Mouse (Mus musculus): ENCODE data around the gene Il31. TPM values are rescaled to one million over a fixed set of nuclear protein-coding genes. Genes with fewer than 3 reads are reported as not detected.
"Not testable (repeated sequence)": the region's sequence is repeated elsewhere in the genome, so short reads cannot be mapped to it uniquely, and the experiment has no call there.

Gene Il31
- total RNA-seq (2015; ENCODE audit: low replicate concordance) (not detected in 2 replicates), total RNA-seq (2017; ENCODE audit: low replicate concordance) (not detected in 2 replicates)

DNA sequence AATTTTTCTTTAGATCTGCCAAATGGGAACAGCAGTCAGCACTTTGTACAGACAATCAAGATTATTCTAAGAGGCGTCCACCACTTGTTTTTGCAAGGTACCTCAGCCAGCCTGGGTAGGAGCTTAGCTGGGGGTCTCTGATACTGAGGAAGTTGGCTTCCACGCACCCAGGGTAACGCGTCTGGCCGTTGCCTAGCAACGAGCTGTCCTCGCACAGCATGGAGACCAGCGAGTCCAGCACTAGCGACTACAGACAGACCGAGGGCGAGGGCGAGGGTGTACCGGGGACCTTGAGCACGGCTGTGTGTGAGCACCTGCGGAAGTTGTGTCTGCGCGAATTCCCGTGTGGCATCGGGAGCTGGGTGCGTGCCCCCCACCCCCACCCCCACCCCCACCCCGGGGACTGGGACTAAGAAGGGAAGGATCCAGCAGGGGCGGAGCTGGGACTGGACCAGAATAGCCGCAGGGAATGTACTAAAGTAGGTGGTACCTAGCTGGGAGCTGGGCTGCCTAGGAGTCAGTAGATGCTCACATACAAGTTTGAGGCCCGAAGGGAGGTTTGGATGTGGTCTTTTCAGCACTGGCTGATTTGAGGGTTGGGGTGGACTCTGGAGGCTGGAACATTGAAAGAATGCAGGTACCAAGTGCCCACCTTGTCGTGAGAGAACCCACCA, at the start of gene Il31, which contains the start of gene Lrrc43:
Gene Il31, minus strand, starts transcription at position 378 of the 674 bp plus-strand sequence.
Gene Lrrc43, plus strand, starts transcription at position 194 of the 674 bp plus-strand sequence.
- ATAC-seq (replicated peaks; ENCODE audit: low FRiP score, poor library complexity, severe bottlenecking): no peak

DNA sequence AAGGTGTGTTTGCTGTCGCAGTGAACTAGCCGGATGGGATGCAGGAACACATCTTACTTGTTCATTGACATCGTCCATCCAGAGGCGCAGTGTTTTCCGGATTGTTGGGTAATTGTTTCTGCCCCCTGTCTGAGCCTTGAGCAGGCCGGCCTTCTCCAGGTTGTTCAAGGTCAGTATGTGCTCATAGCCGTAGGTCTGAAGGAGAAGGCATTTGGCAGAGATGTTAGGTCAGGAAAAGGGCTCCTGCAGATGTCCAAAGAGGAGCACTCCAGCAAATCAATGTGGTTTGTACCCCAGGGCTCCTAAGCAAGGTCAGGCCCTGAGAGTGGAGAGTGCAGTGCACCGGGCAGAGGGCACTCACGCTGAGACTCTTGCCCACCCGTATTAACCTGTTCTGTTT, 44.5 kb upstream of the Il31 start:
- ATAC-seq (replicated peaks; ENCODE audit: low FRiP score, poor library complexity, severe bottlenecking): no peak

GRCm38 (mm10) chr5:123530056-123530455, 40.8 kb upstream of the Il31 start:
- no peak for ATAC-seq (replicated peaks; ENCODE audit: low FRiP score, poor library complexity, severe bottlenecking)

- no peak for ATAC-seq (replicated peaks; ENCODE audit: low FRiP score, poor library complexity, severe bottlenecking)
Observed at GRCm38 (mm10) chr5:123528641-123529040, 39.4 kb upstream of the Il31 start.

- no peak for ATAC-seq (replicated peaks; ENCODE audit: low FRiP score, poor library complexity, severe bottlenecking)
Observed at GRCm38 (mm10) chr5:123525916-123526495, 36.7 kb upstream of the Il31 start.

DNA sequence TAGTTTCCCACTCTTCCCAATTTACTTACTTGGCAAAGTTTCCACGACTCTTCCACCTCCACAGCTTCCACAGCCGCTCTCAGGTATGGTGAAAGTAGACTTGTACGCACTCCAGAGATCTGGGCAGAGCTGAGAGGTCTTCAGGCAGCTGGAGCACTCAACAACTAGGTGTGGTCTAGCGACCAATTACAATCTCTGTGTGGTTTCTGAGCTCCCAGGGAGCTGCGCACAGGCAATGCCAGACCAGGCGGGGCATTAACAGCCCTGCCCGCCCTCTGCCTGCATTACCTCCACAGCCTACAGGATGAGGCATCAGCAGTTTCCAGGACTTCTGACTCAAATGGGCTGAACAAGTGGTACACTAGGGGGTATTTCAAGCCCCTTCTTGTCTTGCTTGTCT, 36.0 kb upstream of the Il31 start, which contains the start of gene Gm49027:
Gene Gm49027, minus strand, starts transcription at position 208 of the 400 bp plus-strand sequence.
- no peak for ATAC-seq (replicated peaks; ENCODE audit: low FRiP score, poor library complexity, severe bottlenecking)

DNA sequence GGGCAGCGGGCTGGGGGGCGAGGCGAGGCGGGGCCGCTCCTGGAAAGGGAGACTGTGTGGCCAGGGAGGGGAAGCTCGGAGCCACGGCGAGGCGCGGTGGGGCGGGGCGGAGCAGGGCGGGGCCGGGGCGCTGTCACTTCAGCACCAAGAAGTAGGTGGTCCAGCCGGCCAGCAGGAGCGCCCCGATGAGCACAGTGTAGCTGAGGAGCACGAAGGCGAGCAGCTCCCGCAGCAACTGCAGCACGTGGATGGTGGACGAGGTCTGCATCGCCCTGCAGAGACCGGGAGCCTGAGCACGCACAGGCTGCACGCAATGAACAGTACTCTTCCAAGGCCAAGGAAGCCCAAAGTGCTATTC, 35.1 kb upstream of the Il31 start:
- ATAC-seq (replicated peaks; ENCODE audit: low FRiP score, poor library complexity, severe bottlenecking): peak; percentile 79

DNA sequence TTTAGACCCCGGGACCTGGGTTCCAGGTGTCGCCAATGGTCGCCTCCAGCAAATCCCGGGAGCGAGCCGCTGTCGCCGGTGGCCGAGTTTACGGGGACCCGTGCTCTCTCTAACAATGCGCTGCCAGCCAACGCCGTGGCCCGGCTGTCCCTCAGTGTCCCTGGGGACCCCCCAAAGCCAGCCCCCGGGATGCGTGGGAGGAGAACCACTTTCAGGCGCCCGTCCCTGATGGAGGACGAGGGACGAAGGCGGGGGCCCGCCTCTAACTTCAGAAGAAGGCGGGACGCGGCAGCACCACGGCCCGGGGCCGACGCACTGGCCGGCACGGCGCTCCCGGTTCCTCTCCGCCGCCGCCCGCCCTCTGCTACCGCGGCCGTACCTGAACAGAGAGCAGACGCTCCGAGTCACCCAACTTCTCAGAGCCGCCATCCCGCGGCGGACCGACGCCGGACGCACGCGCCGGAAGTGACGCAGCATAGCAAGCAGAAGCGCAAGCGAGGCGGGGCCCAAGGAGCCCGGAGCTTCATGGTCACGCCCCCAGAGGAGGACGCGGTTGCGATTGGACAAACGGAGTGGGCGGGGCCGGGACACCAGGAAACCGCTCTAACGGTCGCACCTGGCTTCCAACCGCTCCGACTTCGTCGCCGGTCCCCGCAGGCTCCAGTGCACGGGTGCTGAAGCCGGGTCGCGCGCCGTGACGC, 34.6 kb upstream of the Il31 start, which contains the start of gene Diablo:
Gene Diablo, minus strand, starts transcription at position 485 of the 701 bp plus-strand sequence.
- peak; percentile 98 for ATAC-seq (replicated peaks; ENCODE audit: low FRiP score, poor library complexity, severe bottlenecking)

DNA sequence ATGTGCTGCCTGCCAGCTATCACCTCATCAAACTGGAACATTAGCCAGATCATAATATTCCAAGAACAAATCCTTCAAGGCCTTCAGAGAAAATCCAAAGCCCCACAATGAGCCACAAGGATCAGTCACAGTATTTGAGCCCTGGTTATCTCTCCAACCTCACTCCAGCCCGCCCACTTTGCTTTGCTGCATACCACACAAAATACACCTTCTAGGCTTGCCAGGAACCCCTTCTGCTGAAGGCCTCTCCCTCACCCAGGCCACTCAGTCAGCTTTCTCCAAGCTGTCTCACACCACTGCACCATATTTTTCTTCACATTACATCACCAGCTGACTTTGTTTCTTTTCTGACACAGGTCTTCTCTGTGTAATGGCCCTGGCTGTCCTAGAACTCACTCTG, 32.9 kb upstream of the Il31 start:
- ATAC-seq (replicated peaks; ENCODE audit: low FRiP score, poor library complexity, severe bottlenecking): no peak

DNA sequence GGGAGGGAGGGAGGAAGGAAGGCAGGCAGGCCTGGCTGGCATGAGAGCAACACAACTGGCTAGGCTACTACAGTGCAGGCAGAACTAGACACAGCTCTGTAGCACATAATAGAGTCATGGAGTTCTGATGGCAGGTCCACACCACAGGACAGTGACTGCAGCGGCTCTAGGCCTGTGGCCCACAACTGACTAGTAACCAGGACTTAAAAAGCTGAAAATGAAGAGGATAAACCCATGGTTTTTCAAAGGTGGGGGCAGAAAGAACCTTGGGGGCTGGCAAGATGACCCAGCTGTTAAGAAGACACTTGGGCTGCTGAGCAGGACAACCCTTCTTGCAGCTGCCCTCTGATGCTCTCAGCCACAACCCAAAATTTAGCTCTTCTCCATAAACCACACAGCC, 32.3 kb upstream of the Il31 start:
- ATAC-seq (replicated peaks; ENCODE audit: low FRiP score, poor library complexity, severe bottlenecking): no peak

DNA sequence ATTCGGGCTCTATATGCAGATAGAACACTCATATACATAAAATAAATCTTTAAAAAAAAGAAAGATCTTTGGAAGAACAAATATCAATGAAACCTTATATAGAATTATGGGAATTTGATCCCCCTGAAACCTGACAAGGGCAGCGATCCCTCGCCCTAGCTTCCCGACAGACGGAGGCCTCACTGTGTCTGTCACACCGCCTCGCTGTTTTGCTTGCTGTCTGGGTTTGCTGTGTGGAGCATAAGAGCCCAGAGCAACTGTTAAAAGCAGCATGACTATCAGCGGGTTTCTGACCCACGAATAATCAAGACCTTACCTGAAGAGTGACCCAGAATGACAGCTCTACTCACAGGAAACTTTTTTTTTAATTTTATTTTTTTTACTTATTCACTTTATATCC, 31.4 kb upstream of the Il31 start:
- ATAC-seq (replicated peaks; ENCODE audit: low FRiP score, poor library complexity, severe bottlenecking): no peak

DNA sequence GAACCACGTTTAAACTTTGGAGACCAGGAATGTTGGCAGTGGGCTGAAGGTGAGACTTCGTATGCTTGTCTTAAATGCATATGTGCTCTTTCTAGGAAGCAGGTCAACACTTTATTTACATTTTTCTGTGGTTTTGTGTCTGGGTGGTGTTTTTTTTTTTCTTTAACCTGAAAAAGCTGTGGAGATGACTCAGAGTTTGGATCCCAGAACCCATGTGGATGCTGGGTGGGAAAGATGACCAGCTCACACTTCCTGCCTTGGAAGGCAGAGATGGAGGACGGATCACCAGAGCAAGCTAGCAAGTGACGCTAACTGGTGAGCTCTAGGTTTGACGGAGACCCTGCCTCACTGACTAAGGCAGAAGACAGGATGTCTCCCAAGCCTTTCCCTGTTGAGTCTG, 25.6 kb upstream of the Il31 start:
- ATAC-seq (replicated peaks; ENCODE audit: low FRiP score, poor library complexity, severe bottlenecking): no peak

GRCm38 (mm10) chr5:123512102-123512501, 22.8 kb upstream of the Il31 start:
- ATAC-seq (replicated peaks; ENCODE audit: low FRiP score, poor library complexity, severe bottlenecking): peak; percentile 47

DNA sequence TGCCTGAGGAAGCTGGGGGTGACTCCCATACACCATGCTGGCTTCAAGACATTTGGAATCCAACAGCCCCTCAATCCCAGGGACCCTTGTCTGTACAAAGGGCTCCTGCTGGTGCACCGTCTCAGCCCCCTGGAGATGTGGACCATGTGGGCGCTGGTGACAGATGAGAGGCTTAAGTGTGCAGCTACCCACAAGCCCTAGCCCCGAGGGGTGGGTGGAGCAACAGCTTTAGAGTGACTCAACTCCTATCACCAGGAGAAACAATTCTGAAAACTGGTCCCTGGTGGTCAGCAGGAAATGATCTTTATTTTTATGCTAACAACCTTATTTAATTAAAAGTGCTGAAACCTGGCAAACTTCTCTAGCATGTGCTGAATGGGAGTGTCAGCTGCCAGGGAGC, 22.1 kb upstream of the Il31 start:
- ATAC-seq (replicated peaks; ENCODE audit: low FRiP score, poor library complexity, severe bottlenecking): not testable (repeated sequence)

GRCm38 (mm10) chr5:123510160-123510559, 20.9 kb upstream of the Il31 start, which contains the start of gene B3gnt4:
Gene B3gnt4, plus strand, starts transcription at chr5:123510460.
- ATAC-seq (replicated peaks; ENCODE audit: low FRiP score, poor library complexity, severe bottlenecking): no peak

- ATAC-seq (replicated peaks; ENCODE audit: low FRiP score, poor library complexity, severe bottlenecking): no peak
Observed at GRCm38 (mm10) chr5:123508921-123509320, 19.6 kb upstream of the Il31 start.

DNA sequence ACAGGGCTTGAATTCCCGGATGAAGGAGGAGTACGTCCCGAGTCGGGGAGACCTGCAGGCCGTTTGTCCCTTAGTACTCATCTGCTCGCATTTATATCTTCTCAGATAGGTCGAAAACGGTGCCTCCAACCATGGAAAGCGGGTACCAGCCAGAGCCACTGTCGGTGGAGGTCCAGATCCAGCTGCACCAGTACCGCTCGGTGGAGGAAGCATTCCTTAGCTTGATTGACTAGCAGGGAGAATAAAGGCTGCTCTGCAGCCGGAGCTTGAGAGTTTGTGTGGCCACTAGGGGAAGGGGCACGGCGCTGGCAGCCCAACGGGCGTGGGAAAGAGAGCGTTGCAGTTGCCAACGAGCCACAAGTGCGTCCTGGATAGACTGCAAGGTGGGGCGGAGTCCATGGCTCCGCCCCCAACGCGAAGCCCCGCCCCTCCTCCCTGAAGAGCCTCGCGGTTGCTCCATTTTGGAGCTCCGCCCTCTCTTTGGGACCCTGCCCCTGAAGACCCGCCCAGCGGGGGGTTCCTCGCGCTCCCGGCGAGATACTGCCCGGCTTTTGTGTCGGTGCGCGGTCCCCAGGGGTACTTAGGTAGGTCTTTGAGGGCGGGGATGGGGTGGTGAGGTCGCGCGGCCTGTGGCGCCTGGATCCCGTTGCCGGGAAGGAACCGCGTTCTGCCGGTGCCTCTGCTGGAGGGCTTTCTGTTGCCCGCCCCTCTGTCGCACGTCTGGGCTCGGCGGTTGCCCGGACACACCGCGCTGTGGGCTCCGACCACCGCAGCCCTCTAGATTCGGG, 18.8 kb upstream of the Il31 start:
- peak; percentile 74 for ATAC-seq (replicated peaks; ENCODE audit: low FRiP score, poor library complexity, severe bottlenecking)

- no peak for ATAC-seq (replicated peaks; ENCODE audit: low FRiP score, poor library complexity, severe bottlenecking)
Observed at GRCm38 (mm10) chr5:123501973-123502372, 12.7 kb upstream of the Il31 start.

GRCm38 (mm10) chr5:123499717-123500116, 10.4 kb upstream of the Il31 start:
- no peak for ATAC-seq (replicated peaks; ENCODE audit: low FRiP score, poor library complexity, severe bottlenecking)

GRCm38 (mm10) chr5:123489935-123490334, 646 bp upstream of the Il31 start:
- no peak for ATAC-seq (replicated peaks; ENCODE audit: low FRiP score, poor library complexity, severe bottlenecking)
